Mouse (Mus musculus) spleen, adult 2 months (tissue): ENCODE measurements at regions not wholly inside any gene's neighbourhood (a gene's known extent, or its start where the extent isn't known, plus 50 kb on each side); places are given as distances from the start of the nearest gene placed in this dataset.

ENCODE experiments used
- DNase-seq, 2 experiments: peaks; one replicate each; pipeline versions ENCODE4 v3.0.0 to v3.0.0-alpha.2; 2012 to 2021; ENCODE audit warnings: low spot score in 2 of 2, low read depth in 1 of 2
- H3K27ac ChIP-seq: fragments of 200-500 bp; 2 replicates; pipeline ENCODE4 v1.5.1; 2012; ENCODE audit warnings: low read length, inconsistent platforms; ENCODE audit not compliant: insufficient read depth
- H3K27me3 ChIP-seq: fragments of 200-500 bp; 2 replicates; pipeline ENCODE4 v1.6.1; 2012; ENCODE audit warnings: mild to moderate bottlenecking, moderate library complexity, low read length, inconsistent platforms; ENCODE audit not compliant: control insufficient read depth, insufficient read depth
- H3K36me3 ChIP-seq: fragments of 200-500 bp; 2 replicates; pipeline ENCODE4 v1.6.1; 2012; ENCODE audit warnings: mild to moderate bottlenecking, low read length, inconsistent platforms; ENCODE audit not compliant: control insufficient read depth, insufficient read depth
- H3K4me1 ChIP-seq: fragments of 200-500 bp; 2 replicates; pipeline ENCODE4 v1.6.1; 2011; ENCODE audit warnings: inconsistent platforms; ENCODE audit not compliant: control insufficient read depth, insufficient read depth, insufficient read length
- H3K4me3 ChIP-seq: fragments of 200-500 bp; 2 replicates; pipeline ENCODE4 v1.5.1; 2011; ENCODE audit warnings: mild to moderate bottlenecking, inconsistent platforms; ENCODE audit not compliant: insufficient read depth, insufficient read length; ENCODE audit errors: extremely low read depth
- CTCF ChIP-seq: fragments of 200-500 bp; IDR thresholded peaks from 2 replicates; pipeline ENCODE4 v1.5.1; 2011; ENCODE audit warnings: mild to moderate bottlenecking, inconsistent platforms; ENCODE audit not compliant: insufficient read depth, insufficient read length, insufficient replicate concordance; ENCODE audit errors: extremely low read depth
- POLR2A ChIP-seq: fragments of 200-500 bp; IDR thresholded peaks from 2 replicates; pipeline ENCODE4 v1.6.1; 2011; ENCODE audit warnings: low read depth, low read length, inconsistent platforms
- whole genome bisulfite sequencing: fragments of 180-500 bp; shearing (Covaris S2); methylation state at CpG from one replicate; pipeline ENCODE4 v1.1.7; 2018; 5-methylcytosine and 5-hydroxymethylcytosine counted together

DNA sequence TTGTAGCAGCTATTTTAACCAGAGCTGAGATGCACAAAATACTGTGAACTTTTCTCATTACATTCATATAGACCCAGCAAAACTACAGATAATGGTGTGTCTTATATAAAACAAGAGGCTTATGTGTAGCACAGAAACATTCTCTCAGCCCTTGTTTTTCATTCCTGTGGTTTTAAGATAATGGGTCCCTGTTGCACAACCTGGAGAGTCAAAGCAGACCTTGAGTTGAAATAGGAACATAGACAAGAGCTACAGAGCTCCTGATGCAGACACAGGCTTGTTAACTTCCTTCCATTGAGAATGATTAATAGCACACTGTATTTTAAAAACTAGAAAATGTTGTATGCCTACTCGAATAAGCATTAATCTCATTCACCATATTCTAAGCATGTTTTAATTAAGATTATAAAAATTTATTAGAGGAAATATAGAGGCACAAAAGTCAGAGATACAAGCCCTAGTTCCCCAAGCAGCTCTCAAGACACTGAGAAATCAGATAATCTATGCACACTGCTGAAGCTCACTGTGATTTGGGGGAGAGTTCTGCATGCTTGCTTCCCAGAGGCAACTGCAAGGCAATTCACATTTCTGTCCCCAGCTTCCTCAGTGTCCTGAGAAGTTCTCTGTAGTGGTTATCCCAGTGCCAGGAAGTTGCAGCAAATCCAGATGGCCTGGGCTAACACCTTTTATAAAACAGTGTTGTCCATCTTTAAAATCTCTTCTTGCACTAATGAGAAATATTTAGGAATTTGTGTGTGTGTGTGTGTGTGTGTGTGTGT, 666.8 kb downstream of the Inhba start:
- H3K27me3 ChIP-seq = no peaks in the 10 kb centered on the region
- no peak overlapping the region for H3K4me3 ChIP-seq
- no peaks in the 10 kb centered on the region for H3K4me1 ChIP-seq
- H3K27ac ChIP-seq = no peak overlapping the region
- DNase-seq = no peak
- no peak for TF ChIP-seq POLR2A
- no peak for TF ChIP-seq CTCF
- no peaks in the 10 kb centered on the region for H3K36me3 ChIP-seq
- 20% methylated on average over 1 of the region's 1 CpGs for WGBS

DNA sequence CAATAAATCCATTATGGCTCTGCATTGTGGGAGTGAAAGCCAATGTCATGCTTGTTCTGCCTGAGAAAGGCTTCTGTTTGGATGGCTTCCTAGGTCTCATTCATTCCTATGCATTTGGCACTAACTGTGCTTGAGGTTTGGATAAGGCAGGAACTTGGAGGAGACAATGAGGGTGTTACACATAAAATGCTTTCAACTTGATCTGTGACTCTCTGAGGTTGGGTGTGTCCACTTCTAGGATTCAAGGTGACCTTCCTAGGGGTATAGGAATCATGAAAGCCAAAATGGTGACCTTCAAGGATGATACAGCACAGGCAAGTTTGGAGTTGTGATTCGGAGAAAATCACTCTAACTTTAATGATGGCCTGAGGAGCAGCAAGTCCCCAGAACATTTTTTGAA, 682.5 kb downstream of the Inhba start:
- Histone ChIP-seq H3K27me3 (no peaks in the 10 kb centered on the region), H3K4me1 (no peaks in the 10 kb centered on the region), H3K4me3 (no peak overlapping the region), H3K27ac (no peak overlapping the region), H3K36me3 (no peaks in the 10 kb centered on the region)
- no peak for TF ChIP-seq POLR2A
- TF ChIP-seq CTCF = no peak
- DNase-seq = no peak
- 85% methylated on average over 1 of the region's 1 CpGs for WGBS

DNA sequence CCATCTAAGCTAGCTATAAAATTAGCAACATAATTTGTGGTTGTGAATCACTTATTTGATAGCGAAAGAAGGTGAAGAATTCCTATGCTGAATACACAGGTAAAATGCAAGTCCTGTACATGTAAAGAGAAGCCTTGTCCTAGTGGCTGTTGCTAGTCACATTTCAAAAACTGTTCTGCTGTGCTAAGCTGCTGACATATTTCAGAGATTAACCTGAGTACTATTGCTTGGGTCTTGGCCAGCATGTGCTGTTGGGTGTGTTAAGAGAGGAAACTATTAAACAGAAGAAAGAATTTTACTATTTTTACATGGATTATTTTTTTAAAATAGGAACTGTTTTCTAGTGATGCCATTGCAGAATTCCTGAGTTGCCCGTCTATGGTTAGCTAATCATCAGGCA, 689.3 kb downstream of the Inhba start:
- no peak for DNase-seq
- 88% methylated on average over 2 of the region's 2 CpGs for WGBS
- no peaks in the 10 kb centered on the region for H3K4me1 ChIP-seq
- TF ChIP-seq CTCF (no peak), POLR2A (no peak)
- no peak overlapping the region for H3K4me3 ChIP-seq
- H3K27ac ChIP-seq = no peak overlapping the region
- no peaks in the 10 kb centered on the region for H3K27me3 ChIP-seq
- H3K36me3 ChIP-seq = no peaks in the 10 kb centered on the region

DNA sequence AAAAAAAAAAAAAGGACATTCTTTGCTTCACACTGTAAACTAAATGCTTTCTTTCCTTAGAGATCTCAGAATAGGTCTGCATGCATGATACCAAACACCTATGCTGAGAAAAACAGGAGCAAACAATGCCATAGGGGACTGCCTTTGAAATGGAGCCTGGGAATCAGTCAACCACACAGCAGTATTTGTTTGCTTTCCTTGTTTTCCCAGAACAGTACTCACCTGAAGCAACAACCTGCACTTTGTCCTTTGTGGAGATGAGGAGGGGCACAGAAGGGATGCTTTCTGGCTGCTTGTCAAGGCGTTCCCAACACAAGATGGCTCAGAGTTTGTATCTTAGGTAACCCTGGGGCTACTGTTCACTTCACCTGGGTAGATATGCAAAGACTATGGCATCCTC, 690.5 kb downstream of the Inhba start:
- H3K36me3 ChIP-seq = no peaks in the 10 kb centered on the region
- H3K27ac ChIP-seq = no peak overlapping the region
- no peak for TF ChIP-seq CTCF
- DNase-seq = no peak
- WGBS = 59% methylated on average over 1 of the region's 1 CpGs
- H3K4me3 ChIP-seq = no peak overlapping the region
- H3K4me1 ChIP-seq = no peaks in the 10 kb centered on the region
- no peaks in the 10 kb centered on the region for H3K27me3 ChIP-seq

DNA sequence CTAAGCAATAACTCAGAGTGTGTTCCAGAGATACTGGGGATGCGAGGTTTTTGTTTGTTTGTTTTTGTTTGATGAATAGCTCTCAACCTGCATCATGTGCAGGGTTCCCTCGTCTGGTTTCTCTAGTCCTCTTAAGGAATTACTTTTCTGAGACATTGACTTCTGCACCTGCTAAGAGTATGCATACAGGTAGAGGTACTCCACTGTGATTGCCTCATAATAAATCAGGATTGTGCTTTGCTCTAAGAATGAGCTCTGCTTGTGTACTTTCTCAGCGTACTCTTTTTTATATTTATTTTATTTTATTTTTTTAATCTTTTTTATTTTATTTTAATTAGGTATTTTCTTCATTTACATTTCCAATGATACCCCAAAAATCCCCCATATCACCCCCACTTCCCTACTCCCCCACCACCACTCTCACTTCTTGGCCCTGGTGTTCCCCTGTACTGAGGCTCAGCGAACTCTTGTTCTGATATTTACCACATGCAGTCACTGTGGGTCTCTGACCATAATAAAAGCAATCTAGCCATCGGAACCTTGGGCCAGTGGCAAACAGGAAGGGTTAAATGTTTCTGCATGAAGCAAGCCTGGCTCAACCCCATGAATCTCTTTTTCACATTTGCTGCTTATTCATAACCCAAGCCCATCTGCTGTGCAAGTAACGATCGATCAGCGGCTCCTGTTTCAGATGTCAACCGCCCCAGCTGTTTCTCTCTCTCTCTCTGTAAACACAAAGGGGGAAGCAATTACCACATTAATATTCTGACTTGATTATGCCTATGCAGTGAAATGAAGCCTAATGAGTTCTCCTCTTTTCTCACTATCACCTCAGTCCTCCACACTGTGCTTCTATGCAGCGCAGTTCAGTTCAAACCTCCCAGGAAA, 693.8 kb downstream of the Inhba start:
- TF ChIP-seq POLR2A (no peak), CTCF (no peak)
- H3K36me3 ChIP-seq = no peaks in the 10 kb centered on the region
- H3K27ac ChIP-seq = no peak overlapping the region
- 85% methylated on average over 10 of the region's 10 CpGs for WGBS
- no peak for DNase-seq
- no peak overlapping the region for H3K4me3 ChIP-seq
- H3K4me1 ChIP-seq = no peaks in the 10 kb centered on the region
- no peaks in the 10 kb centered on the region for H3K27me3 ChIP-seq

DNA sequence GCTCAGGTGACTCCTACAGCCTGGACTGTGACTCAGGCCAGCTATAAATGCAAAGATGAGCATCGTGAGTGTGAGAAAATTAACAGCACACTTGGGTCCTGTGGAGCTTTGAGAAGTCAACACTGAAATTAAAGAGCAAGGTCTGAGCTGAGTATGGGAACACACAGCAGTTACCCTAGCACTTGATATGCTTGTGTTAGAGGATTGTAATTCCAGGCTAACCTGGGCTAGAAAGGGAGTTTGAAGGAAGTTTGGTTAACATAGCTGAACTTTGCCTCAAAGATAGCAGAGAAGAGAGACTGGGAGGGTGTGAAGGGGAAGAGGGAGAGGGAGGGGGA, 694.4 kb downstream of the Inhba start:
- no peak overlapping the region for H3K27ac ChIP-seq
- 66% methylated on average over 1 of the region's 1 CpGs for WGBS
- no peaks in the 10 kb centered on the region for H3K36me3 ChIP-seq
- H3K4me1 ChIP-seq = no peaks in the 10 kb centered on the region
- no peaks in the 10 kb centered on the region for H3K27me3 ChIP-seq
- H3K4me3 ChIP-seq = no peak overlapping the region
- DNase-seq = no peak
- TF ChIP-seq CTCF (no peak), POLR2A (no peak)
